Mouse (Mus musculus): Measurements from ENCODE around the gene Wdr93.
A peak's percentile ranks its signal among the peaks of the same experiment; 100 is the strongest.
"Not testable (repeated sequence)": the region's sequence is repeated elsewhere in the genome, so short reads cannot be mapped to it uniquely, and the experiment has no call there.

Wdr93 gene

GRCm38 (mm10) chr7:79749511-79749910, 6.5 kb downstream of the Wdr93 start:
- no peak for DNase-seq (ENCODE audit: low spot score)

- DNase-seq (ENCODE audit: low spot score), result no peak
Measured at GRCm38 (mm10) chr7:79756334-79756733, 13.4 kb downstream of the Wdr93 start.

- DNase-seq (ENCODE audit: low spot score), result no peak
Measured at GRCm38 (mm10) chr7:79758176-79758575, 15.2 kb downstream of the Wdr93 start.

- no peak for DNase-seq (ENCODE audit: low spot score)
Measured at GRCm38 (mm10) chr7:79759766-79760165, 16.8 kb downstream of the Wdr93 start.

GRCm38 (mm10) chr7:79761124-79761876, 18.3 kb downstream of the Wdr93 start:
- no peak for DNase-seq (ENCODE audit: low spot score)

- no peak for DNase-seq (ENCODE audit: low spot score)
Measured at GRCm38 (mm10) chr7:79762106-79762505, 19.1 kb downstream of the Wdr93 start.

GRCm38 (mm10) chr7:79765991-79766390, 23.0 kb downstream of the Wdr93 start:
- DNase-seq (ENCODE audit: low spot score), result no peak

GRCm38 (mm10) chr7:79769664-79770063, 26.7 kb downstream of the Wdr93 start:
- no peak for DNase-seq (ENCODE audit: low spot score)

- peak; percentile 27 for DNase-seq (ENCODE audit: low spot score)
Measured at GRCm38 (mm10) chr7:79771561-79772512, 28.9 kb downstream of the Wdr93 start.

- peak; percentile 80 for DNase-seq (ENCODE audit: low spot score)
Measured at GRCm38 (mm10) chr7:79780647-79781626, 38.0 kb downstream of the Wdr93 start.

GRCm38 (mm10) chr7:79781826-79782515, 39.0 kb downstream of the Wdr93 start:
- DNase-seq (ENCODE audit: low spot score), result no peak

GRCm38 (mm10) chr7:79782516-79782855, 39.5 kb downstream of the Wdr93 start:
- DNase-seq (ENCODE audit: low spot score), result no peak

GRCm38 (mm10) chr7:79786295-79786694, 43.3 kb downstream of the Wdr93 start:
- DNase-seq (ENCODE audit: low spot score), result peak; percentile 72

GRCm38 (mm10) chr7:79789812-79790211, 46.8 kb downstream of the Wdr93 start:
- DNase-seq (ENCODE audit: low spot score), result not testable (repeated sequence)

GRCm38 (mm10) chr7:79792635-79793421, 49.9 kb downstream of the Wdr93 start:
- no peak for DNase-seq (ENCODE audit: low spot score)

GRCm38 (mm10) chr7:79793688-79794087, 50.7 kb downstream of the Wdr93 start, which contains the start of gene Mesp1:
Gene Mesp1 (minus strand): TSS chr7:79793788.
- DNase-seq (ENCODE audit: low spot score), result no peak

- no peak for DNase-seq (ENCODE audit: low spot score)
Measured at GRCm38 (mm10) chr7:79798606-79799005, 55.6 kb downstream of the Wdr93 start.

- peak; percentile 86 for DNase-seq (ENCODE audit: low spot score)
Measured at GRCm38 (mm10) chr7:79799048-79799447, 56.1 kb downstream of the Wdr93 start.

- DNase-seq (ENCODE audit: low spot score), result no peak
Measured at GRCm38 (mm10) chr7:79799506-79799905, 56.5 kb downstream of the Wdr93 start.

GRCm38 (mm10) chr7:79800336-79800735, 57.4 kb downstream of the Wdr93 start:
- no peak for DNase-seq (ENCODE audit: low spot score)

Data from layer of hippocampus, adult 11-12 months (tissue).